Mouse (Mus musculus): ENCODE results near the gene Wasf3. TPM values are rescaled to one million over a fixed set of nuclear protein-coding genes. Genes with fewer than 3 reads are reported as not detected.
A peak's percentile ranks its signal among the peaks of the same experiment; 100 is the strongest.
"Not testable (repeated sequence)": the region's sequence is repeated elsewhere in the genome, so short reads cannot be mapped to it uniquely, and the experiment has no call there.

Wasf3 gene
- polyA plus RNA-seq, 1 experiment from 2014 or later, result 0.31 TPM

GRCm38 (mm10) chr5:146394563-146394962, 9.8 kb downstream of the Wasf3 start:
- Histone ChIP-seq H3K36me3 (ENCODE audit: insufficient read depth, low read length) (no peaks in the 10 kb centered on the region), H3K27me3 (replicated peaks; ENCODE audit: insufficient read depth, low read length) (no peaks in the 10 kb centered on the region), H3K4me3 (ENCODE audit: low read depth, low read length) (no peak overlapping the region), H3K27ac (ENCODE audit: low read length) (no peak overlapping the region), H3K4me2 (replicated peaks; ENCODE audit: low read depth, low read length) (no peak overlapping the region), H3K9me3 (ENCODE audit: low read length) (no peaks in the 10 kb centered on the region), H3K4me1 (ENCODE audit: insufficient read depth, low read depth, low read length) (no peaks in the 10 kb centered on the region), H3K9ac (replicated peaks; ENCODE audit: low read depth) (no peak overlapping the region)
- no peak for DNase-seq (ENCODE audit: low spot score)
- ATAC-seq, result no peak
- WGBS, result 84% methylated on average over 7 of the region's 7 CpGs
- no peak for TF ChIP-seq EP300 (IDR thresholded peaks at IDR 0.05)
- no peak for TF ChIP-seq CTCF (IDR thresholded peaks at IDR 0.05)

GRCm38 (mm10) chr5:146397253-146397652, 12.5 kb downstream of the Wasf3 start:
- H3K4me2 ChIP-seq (replicated peaks; ENCODE audit: low read depth, low read length), result no peak overlapping the region
- H3K27ac ChIP-seq (ENCODE audit: low read length), result no peak overlapping the region
- H3K4me3 ChIP-seq (ENCODE audit: low read depth, low read length), result no peak overlapping the region
- H3K36me3 ChIP-seq (ENCODE audit: insufficient read depth, low read length), result no peaks in the 10 kb centered on the region
- H3K27me3 ChIP-seq (replicated peaks; ENCODE audit: insufficient read depth, low read length), result no peaks in the 10 kb centered on the region
- 51% methylated on average over 5 of the region's 5 CpGs for WGBS
- H3K9me3 ChIP-seq (ENCODE audit: low read length), result no peaks in the 10 kb centered on the region
- ATAC-seq (no peak), DNase-seq (ENCODE audit: low spot score) (no peak)
- no peak overlapping the region for H3K9ac ChIP-seq (replicated peaks; ENCODE audit: low read depth)
- no peak for TF ChIP-seq CTCF (IDR thresholded peaks at IDR 0.05)
- no peak for TF ChIP-seq EP300 (IDR thresholded peaks at IDR 0.05)
- H3K4me1 ChIP-seq (ENCODE audit: insufficient read depth, low read depth, low read length), result no peaks in the 10 kb centered on the region

GRCm38 (mm10) chr5:146398386-146399115, 13.8 kb downstream of the Wasf3 start:
- DNase-seq (ENCODE audit: low spot score) (no peak), ATAC-seq (no peak)
- no peaks in the 10 kb centered on the region for H3K36me3 ChIP-seq (ENCODE audit: insufficient read depth, low read length)
- H3K4me3 ChIP-seq (ENCODE audit: low read depth, low read length), result no peak overlapping the region
- H3K27me3 ChIP-seq (replicated peaks; ENCODE audit: insufficient read depth, low read length), result no peaks in the 10 kb centered on the region
- no peak for TF ChIP-seq EP300 (IDR thresholded peaks at IDR 0.05)
- no peak for TF ChIP-seq CTCF (IDR thresholded peaks at IDR 0.05)
- no peak overlapping the region for H3K9ac ChIP-seq (replicated peaks; ENCODE audit: low read depth)
- H3K4me1 ChIP-seq (ENCODE audit: insufficient read depth, low read depth, low read length), result no peaks in the 10 kb centered on the region
- no peaks in the 10 kb centered on the region for H3K9me3 ChIP-seq (ENCODE audit: low read length)
- 85% methylated on average over 7 of the region's 7 CpGs for WGBS
- no peak overlapping the region for H3K4me2 ChIP-seq (replicated peaks; ENCODE audit: low read depth, low read length)
- no peak overlapping the region for H3K27ac ChIP-seq (ENCODE audit: low read length)

GRCm38 (mm10) chr5:146401012-146401411, 16.2 kb downstream of the Wasf3 start:
- not testable (repeated sequence) for H3K27me3 ChIP-seq (replicated peaks; ENCODE audit: insufficient read depth, low read length); ATAC-seq; H3K36me3 ChIP-seq (ENCODE audit: insufficient read depth, low read length); H3K4me3 ChIP-seq (ENCODE audit: low read depth, low read length); H3K4me1 ChIP-seq (ENCODE audit: insufficient read depth, low read depth, low read length); DNase-seq (ENCODE audit: low spot score); H3K4me2 ChIP-seq (replicated peaks; ENCODE audit: low read depth, low read length); H3K27ac ChIP-seq (ENCODE audit: low read length); H3K9ac ChIP-seq (replicated peaks; ENCODE audit: low read depth); H3K9me3 ChIP-seq (ENCODE audit: low read length)
- 67% methylated on average over 6 of the region's 6 CpGs for WGBS

- Histone ChIP-seq H3K4me1 (ENCODE audit: insufficient read depth, low read depth, low read length) (no peaks in the 10 kb centered on the region), H3K9me3 (ENCODE audit: low read length) (no peaks in the 10 kb centered on the region), H3K27me3 (replicated peaks; ENCODE audit: insufficient read depth, low read length) (no peaks in the 10 kb centered on the region), H3K4me2 (replicated peaks; ENCODE audit: low read depth, low read length) (no peak overlapping the region), H3K27ac (ENCODE audit: low read length) (no peak overlapping the region), H3K9ac (replicated peaks; ENCODE audit: low read depth) (no peak overlapping the region), H3K4me3 (ENCODE audit: low read depth, low read length) (no peak overlapping the region), H3K36me3 (ENCODE audit: insufficient read depth, low read length) (no peaks in the 10 kb centered on the region)
- no peak for DNase-seq (ENCODE audit: low spot score)
- no peak for ATAC-seq
- no peak for TF ChIP-seq CTCF (IDR thresholded peaks at IDR 0.05)
- TF ChIP-seq EP300 (IDR thresholded peaks at IDR 0.05), result no peak
- WGBS, result 69% methylated on average over 11 of the region's 11 CpGs
These were observed 17.5 kb downstream of the Wasf3 start for GRCm38 (mm10) chr5:146402311-146402710.

GRCm38 (mm10) chr5:146403923-146404322, 19.1 kb downstream of the Wasf3 start:
- 45% methylated on average over 2 of the region's 2 CpGs for WGBS
- Histone ChIP-seq H3K27me3 (replicated peaks; ENCODE audit: insufficient read depth, low read length) (no peaks in the 10 kb centered on the region), H3K9me3 (ENCODE audit: low read length) (no peaks in the 10 kb centered on the region), H3K9ac (replicated peaks; ENCODE audit: low read depth) (no peak overlapping the region), H3K27ac (ENCODE audit: low read length) (no peak overlapping the region), H3K4me1 (ENCODE audit: insufficient read depth, low read depth, low read length) (no peaks in the 10 kb centered on the region), H3K4me2 (replicated peaks; ENCODE audit: low read depth, low read length) (no peak overlapping the region), H3K36me3 (ENCODE audit: insufficient read depth, low read length) (no peaks in the 10 kb centered on the region), H3K4me3 (ENCODE audit: low read depth, low read length) (no peak overlapping the region)
- no peak for TF ChIP-seq CTCF (IDR thresholded peaks at IDR 0.05)
- TF ChIP-seq EP300 (IDR thresholded peaks at IDR 0.05), result no peak
- DNase-seq (ENCODE audit: low spot score) (no peak), ATAC-seq (no peak)

GRCm38 (mm10) chr5:146406133-146406532, 21.3 kb downstream of the Wasf3 start:
- no peaks in the 10 kb centered on the region for H3K36me3 ChIP-seq (ENCODE audit: insufficient read depth, low read length)
- no peaks in the 10 kb centered on the region for H3K27me3 ChIP-seq (replicated peaks; ENCODE audit: insufficient read depth, low read length)
- peak; percentile 31 for TF ChIP-seq CTCF (IDR thresholded peaks at IDR 0.05)
- no peak for TF ChIP-seq EP300 (IDR thresholded peaks at IDR 0.05)
- no peak overlapping the region for H3K4me3 ChIP-seq (ENCODE audit: low read depth, low read length)
- no peak overlapping the region for H3K4me2 ChIP-seq (replicated peaks; ENCODE audit: low read depth, low read length)
- no peaks in the 10 kb centered on the region for H3K4me1 ChIP-seq (ENCODE audit: insufficient read depth, low read depth, low read length)
- no peaks in the 10 kb centered on the region for H3K9me3 ChIP-seq (ENCODE audit: low read length)
- DNase-seq (ENCODE audit: low spot score) (no peak), ATAC-seq (no peak)
- no peak overlapping the region for H3K27ac ChIP-seq (ENCODE audit: low read length)
- H3K9ac ChIP-seq (replicated peaks; ENCODE audit: low read depth), result no peak overlapping the region
- 91% methylated on average over 1 of the region's 1 CpGs for WGBS

All from lung, postnatal 0 days (tissue).